Mouse (Mus musculus) common myeloid progenitor, adult 5-6 weeks (primary cell): Measurements from ENCODE around the gene Olfr214. TPM values are rescaled to one million over a fixed set of nuclear protein-coding genes. Genes with fewer than 3 reads are reported as not detected.
A peak's percentile ranks its signal among the peaks of the same experiment; 100 is the strongest.
"Not testable (repeated sequence)": the region's sequence is repeated elsewhere in the genome, so short reads cannot be mapped to it uniquely, and the experiment has no call there.

Experiments used
- ATAC-seq: replicated peaks from 2 replicates; pipeline ENCODE4 v1.8.0; 2016; ENCODE audit warnings: low read depth, mild to moderate bottlenecking, moderate TSS enrichment, inconsistent platforms; ENCODE audit not compliant: poor library complexity, severe bottlenecking
- total RNA-seq: library from RNA; stranded (forward); fragments of 200-1000, 187-1606 nt; gene quantifications from 2 replicates; pipeline ENCODE4 v1.2.3, GENCODE M21; 2017

Olfr214 gene
- total RNA-seq = not detected in 2 replicates

DNA sequence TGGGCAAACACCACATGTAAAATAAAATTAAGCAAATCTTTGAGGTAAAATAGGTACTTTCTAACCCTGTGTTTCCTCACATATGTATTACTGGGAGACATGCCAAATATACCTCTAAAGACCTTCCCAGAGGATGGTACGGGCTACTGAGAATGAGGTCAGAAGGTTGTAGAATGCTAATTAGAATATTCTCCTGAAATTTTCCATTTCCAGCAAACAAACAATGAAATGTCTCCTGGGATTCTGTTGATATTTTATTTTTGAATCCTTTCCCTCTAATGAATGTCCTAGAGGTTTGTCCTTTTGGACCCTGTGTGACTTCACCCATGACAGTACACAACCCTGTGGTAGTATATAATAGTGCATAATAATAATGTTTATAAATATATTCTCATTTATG is at the start of gene Olfr214:
Gene Olfr214 (plus strand): TSS at position 301 of the 400 bp plus-strand sequence.
- no peak for ATAC-seq

DNA sequence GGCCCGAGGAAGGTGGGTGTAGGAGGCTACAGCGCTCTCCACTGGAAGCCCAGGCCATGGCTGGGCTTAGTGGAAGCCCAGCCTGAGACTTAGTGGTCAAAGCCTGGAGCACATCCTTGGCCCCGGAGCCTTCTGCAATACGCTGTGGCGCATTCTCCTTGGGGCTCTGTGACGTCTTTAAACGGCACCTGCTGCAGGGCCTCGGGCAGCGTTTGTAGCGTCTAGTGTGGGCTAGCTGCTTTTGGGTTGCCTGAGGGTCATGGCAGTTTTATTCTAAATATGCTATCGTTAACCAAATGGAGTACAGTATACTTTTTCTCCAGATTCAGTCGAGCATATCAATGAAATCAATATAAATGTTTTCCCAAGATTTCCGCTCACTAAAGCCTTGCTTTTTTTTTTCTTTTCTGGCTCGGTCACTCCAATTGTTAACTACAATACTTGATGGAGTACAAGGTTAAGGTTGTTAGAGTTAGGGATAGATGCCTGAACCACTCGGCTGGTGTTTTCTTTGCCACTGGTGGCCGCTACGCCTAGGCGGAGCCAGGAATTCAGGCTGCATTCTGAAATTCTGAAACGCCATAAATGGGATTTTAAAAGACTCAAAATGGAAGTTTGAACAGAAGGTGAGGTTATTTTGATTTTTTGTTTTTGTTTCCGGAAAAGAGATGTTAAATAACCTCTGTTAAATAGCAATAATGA is 47.6 kb upstream of the Olfr214 start, which contains the start of gene Olfr212:
Gene Olfr212 (plus strand): TSS at position 215 of the 702 bp plus-strand sequence.
- ATAC-seq = peak; percentile 47; the same call in 1 of the 2 replicates

DNA sequence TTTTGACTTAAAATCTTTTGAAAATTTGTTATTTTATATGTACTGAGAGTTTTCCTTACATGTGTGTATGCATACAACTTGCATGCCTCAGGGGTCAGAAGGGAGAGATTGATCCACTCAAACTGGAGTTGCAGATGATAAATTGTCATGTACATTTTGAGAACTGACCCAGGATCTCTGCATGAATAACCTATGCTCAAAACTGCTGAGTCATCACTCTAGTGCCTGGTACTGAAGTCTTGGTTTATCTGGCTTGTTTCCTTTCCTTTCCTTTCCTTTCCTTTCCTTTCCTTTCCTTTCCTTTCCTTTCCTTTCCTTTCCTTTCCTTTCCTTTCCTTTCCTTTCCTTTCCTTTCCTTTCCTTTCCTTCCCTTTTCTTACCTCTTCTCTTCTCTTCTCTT is 39.2 kb upstream of the Olfr214 start:
- ATAC-seq = no peak

DNA sequence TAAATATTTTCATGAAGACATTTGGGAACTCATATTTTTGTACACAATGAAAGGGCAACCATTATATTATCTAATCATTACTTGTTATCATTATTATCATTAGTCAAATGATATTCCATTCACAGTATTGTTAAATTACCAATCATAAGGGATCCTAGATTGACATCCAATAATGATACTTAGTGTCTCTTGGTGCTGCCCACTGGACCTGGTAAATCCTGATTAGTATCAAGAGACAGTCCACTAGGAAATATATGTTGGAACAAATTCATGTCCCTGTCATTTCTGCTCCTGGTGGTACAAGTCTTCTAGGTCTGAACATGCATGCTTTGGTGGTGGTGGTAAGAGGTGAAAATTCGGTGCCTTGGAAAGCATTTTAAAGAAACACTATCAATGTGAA is 15.9 kb upstream of the Olfr214 start, which contains the start of gene Olfr213:
Gene Olfr213 (plus strand): TSS at position 301 of the 400 bp plus-strand sequence.
- no peak for ATAC-seq

DNA sequence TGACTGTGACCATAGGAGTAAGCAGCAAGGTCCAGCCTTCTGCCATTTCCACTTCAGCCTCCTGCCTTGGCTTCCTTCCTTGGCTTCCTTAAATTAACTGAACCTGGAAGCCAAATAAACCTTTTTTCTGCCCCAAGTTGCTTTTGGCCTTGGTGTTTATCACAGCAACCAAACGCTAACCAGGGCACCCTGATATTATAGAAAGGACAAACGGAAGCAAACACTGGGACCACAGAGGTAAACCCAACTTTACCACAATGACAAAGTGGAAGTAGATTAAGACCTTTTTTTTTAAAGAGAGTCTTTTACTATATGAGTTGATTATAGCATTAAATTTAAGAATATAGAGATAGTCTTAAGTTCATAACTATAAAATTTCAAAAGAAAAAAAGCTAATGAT is 11.5 kb upstream of the Olfr214 start:
- ATAC-seq = peak; percentile 63

DNA sequence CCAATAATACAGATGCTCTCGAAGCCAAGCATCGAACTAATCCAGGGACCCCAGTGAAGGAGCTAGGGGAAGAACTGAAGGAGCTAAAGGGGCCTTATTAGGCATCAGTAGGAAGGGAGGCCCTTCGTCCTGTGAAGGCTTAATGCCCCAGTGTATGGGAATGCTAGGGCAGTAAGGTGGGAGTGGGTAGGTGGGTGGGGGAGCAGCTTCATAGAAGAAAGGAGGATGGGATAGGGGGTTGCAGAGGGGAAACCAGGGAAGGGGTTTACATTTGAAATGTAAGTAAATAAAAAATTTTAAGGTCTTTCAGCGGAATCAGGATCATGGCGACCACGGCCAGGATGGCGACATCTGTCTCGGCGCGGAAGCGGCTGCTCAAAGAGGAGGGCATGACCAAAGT is 3.2 kb upstream of the Olfr214 start, which contains the start of gene Gm5580:
Gene Gm5580 (plus strand): TSS at position 301 of the 400 bp plus-strand sequence.
- not testable (repeated sequence) for ATAC-seq

DNA sequence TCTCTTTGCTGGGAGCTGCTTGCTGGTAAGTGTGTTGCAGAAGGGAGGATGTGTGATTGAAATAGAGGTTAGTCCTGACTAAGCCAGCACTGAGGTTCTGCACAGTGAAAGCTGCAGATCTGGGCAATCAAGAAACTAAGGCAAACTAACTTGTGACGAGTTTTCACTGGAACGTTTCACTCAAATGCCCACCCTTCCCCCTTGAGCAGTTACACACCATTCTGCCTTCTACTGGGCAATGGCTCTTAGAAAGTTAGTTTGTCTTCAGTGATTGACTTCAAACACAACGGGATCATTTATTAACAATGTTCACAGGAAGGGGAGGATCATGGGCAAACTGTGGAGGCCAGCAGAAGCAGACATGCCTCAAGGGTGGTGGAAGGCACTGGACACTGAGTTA is 917 bp downstream of the Olfr214 start:
- no peak for ATAC-seq

DNA sequence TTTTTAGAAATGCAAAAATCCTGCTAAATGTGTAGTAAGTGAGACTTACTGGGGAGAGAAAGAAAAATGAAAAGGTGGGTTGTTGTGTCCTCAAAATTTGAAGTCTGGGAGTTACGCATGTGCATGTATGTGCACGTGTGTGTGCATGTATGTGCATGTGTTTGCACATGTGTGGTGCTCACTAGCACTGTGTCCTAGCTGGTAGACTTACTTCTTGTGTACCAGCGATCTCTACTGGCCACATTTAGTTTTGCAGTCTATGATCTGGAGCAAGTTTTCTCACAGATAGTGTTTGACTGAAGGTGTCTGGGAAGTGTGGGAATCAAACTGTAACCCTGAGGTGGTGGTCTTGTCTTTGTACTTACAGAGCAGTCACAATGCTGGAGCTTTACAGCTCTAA is 15.8 kb downstream of the Olfr214 start:
- peak; percentile 87 for ATAC-seq

DNA sequence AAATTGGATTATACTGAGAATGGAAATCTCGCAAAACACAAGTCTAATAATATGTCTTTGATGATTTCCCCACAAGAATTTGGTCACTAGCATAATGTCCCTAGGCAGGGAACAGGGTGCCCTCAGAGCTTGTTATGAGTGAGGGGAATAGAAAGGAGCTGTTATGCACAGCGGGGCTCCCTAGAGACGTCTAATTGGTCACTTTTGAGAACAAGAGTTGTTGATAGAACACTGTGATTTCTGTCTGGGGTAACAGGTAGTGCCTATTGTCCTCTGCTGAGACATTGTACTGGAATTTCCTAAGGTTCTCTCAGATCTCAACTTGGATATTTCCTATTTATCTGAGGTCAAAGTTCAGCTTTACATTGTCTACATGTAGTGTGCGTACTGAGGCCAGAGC is 30.1 kb downstream of the Olfr214 start, which contains the start of gene Olfr215:
Gene Olfr215 (minus strand): TSS at position 101 of the 400 bp plus-strand sequence.
- ATAC-seq = no peak

DNA sequence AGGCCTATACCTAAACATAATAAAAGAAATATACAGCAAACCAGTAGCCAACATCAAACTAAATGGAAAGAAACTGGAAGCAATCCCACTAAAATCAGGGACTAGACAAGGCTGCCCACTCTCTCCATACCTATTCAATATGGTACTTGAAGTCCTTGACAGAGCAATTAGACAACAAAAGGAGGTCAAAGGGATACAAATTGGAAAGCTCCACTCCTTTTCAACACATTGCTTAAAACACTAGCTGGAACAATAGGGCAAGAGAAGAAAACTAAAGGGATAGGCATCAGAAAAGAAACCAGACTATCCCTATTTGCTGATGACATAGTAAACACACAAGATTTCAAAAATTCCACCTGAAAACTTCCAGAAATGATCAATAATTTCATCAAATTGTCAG is 46.9 kb downstream of the Olfr214 start:
- ATAC-seq = not testable (repeated sequence)

DNA sequence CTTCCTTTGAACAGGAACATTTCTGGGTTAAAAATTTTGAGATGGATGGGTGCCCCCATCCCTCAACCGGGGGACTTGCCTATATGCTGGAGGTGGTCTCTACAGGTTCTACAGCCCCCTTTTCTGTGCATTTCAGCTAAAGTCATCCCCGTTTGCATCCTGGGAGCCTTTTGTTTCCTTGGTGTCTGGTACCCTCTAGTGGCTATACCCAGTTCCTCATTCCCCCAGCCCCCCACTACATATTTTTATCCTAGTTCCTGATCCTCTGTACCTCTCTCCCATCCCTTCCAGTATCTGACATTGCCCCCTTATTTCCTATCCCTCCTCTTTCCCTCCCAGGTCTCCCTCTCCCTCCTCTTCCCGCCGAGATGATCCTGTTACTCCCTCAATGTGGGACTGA is 53.2 kb downstream of the Olfr214 start:
- 0 out of 2 replicates have a peak, but pooled peaks have one; percentile 45 for ATAC-seq

Other genes with a start within 250 kb of the Olfr214 start
- gene March8, start 216.2 kb upstream of the Olfr214 start, total RNA-seq = 20.6 and 24.8 TPM in 2 replicates
- gene Alox5, start 93.1 kb upstream of the Olfr214 start, total RNA-seq = 6.3 TPM in 2 replicates
- not detected in 2 replicates for gene Olfr211, start 65.1 kb upstream of the Olfr214 start, total RNA-seq
- not detected in 2 replicates for gene Olfr212, start 47.7 kb upstream of the Olfr214 start, total RNA-seq
- gene Olfr213, start 15.8 kb upstream of the Olfr214 start, total RNA-seq = not detected in 2 replicates
- gene Gm5580, start 3.1 kb upstream of the Olfr214 start, total RNA-seq = 0.92 and 1.2 TPM in 2 replicates
- not detected in 2 replicates for gene Olfr215, start 30.0 kb downstream of the Olfr214 start, total RNA-seq
- gene Zfp422, start 74.8 kb downstream of the Olfr214 start, total RNA-seq = 79.8 and 85.1 TPM in 2 replicates
- gene Depp1, start 96.4 kb downstream of the Olfr214 start, total RNA-seq = 0.63 and 1.6 TPM in 2 replicates
- 15.0 and 17.4 TPM in 2 replicates for gene Rassf4, start 119.7 kb downstream of the Olfr214 start, total RNA-seq
- 0.05 TPM in 2 replicates for gene Tmem72, start 162.7 kb downstream of the Olfr214 start, total RNA-seq